Mouse (Mus musculus): ENCODE results near the gene Itgae.

DNA sequence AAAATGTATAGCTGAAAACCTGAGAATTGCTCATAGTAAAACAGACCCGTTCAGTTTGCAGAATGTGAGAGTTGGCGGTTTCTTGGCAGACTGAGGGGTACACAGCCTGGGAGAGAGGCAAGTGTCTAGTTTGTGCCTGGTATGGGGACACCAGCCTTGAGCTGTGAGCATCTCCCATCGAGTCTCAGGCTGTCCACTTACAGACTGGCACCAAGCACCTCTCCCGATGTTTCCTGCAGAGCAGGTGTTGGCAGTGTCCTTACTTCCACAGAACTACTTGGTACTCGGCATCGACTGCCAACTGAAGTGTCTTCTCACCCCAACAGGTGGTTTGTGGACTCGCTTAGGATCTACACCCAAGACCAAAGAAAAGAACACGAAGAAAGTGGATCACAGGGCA, 11.8 kb upstream of the Itgae start:
- TF ChIP-seq GATA1 (IDR thresholded peaks at IDR 0.05; ENCODE audit: low read length) (no peak), TAL1 (IDR thresholded peaks at IDR 0.05; ENCODE audit: low read length) (no peak)
